Mouse (Mus musculus) C2C12 (cell line): Measurements from ENCODE around the gene Kifap3. TPM values are rescaled to one million over a fixed set of nuclear protein-coding genes. Genes with fewer than 3 reads are reported as not detected.
A peak's percentile ranks its signal among the peaks of the same experiment; 100 is the strongest.
"Not testable (repeated sequence)": the region's sequence is repeated elsewhere in the genome, so short reads cannot be mapped to it uniquely, and the experiment has no call there.

Source experiments
- H3K27me3 ChIP-seq: one replicate; pipeline ENCODE4 v1.6.1; 2011; ENCODE audit not compliant: control insufficient read depth, insufficient read depth, insufficient read length
- H3K36me3 ChIP-seq: one replicate; pipeline ENCODE4 v1.6.1; 2011; ENCODE audit not compliant: control insufficient read depth, insufficient read depth
- H3K4me3 ChIP-seq: one replicate; pipeline ENCODE4 v1.5.1; 2011; ENCODE audit warnings: mild to moderate bottlenecking, control low read depth; ENCODE audit not compliant: poor library complexity, insufficient read depth, severe bottlenecking
- H3K79me2 ChIP-seq: one replicate; pipeline ENCODE4 v1.6.1; 2011; ENCODE audit not compliant: control insufficient read depth, insufficient read depth
- H3K79me3 ChIP-seq: one replicate; pipeline ENCODE4 v1.6.1; 2011; ENCODE audit warnings: low read depth, control low read depth
- H3ac ChIP-seq: one replicate; pipeline ENCODE3; 2011; ENCODE audit warnings: low read depth; ENCODE audit not compliant: control insufficient read depth, insufficient read length
- CEBPB ChIP-seq: IDR thresholded peaks from one replicate; pipeline ENCODE4 v1.6.1; 2011; ENCODE audit warnings: low read depth, mild to moderate bottlenecking, control low read depth, moderate library complexity
- CTCF ChIP-seq: IDR thresholded peaks from one replicate; pipeline ENCODE4 v1.5.1; 2011; ENCODE audit not compliant: control insufficient read depth, insufficient read depth, insufficient read length
- FOSL1 ChIP-seq: IDR thresholded peaks from one replicate; pipeline ENCODE4 v1.8.0; 2011; ENCODE audit warnings: mild to moderate bottlenecking, low read length; ENCODE audit not compliant: poor library complexity, insufficient read depth, severe bottlenecking
- MAX ChIP-seq: IDR thresholded peaks from one replicate; pipeline ENCODE4 v1.6.1; 2011; ENCODE audit warnings: mild to moderate bottlenecking, control low read depth
- MYOD1 ChIP-seq: IDR thresholded peaks from one replicate; pipeline ENCODE4 v1.6.1; 2011; ENCODE audit warnings: low read depth; ENCODE audit not compliant: control insufficient read depth, insufficient read length
- MYOG ChIP-seq: IDR thresholded peaks from one replicate; pipeline ENCODE4 v1.6.1; 2011; ENCODE audit not compliant: control insufficient read depth, insufficient read length; ENCODE audit errors: extremely low read depth
- USF1 ChIP-seq: IDR thresholded peaks from one replicate; pipeline ENCODE4 v1.6.1; 2011; ENCODE audit warnings: low read depth, mild to moderate bottlenecking, control low read depth, moderate library complexity
- long read RNA-seq, 2 experiments: library from polyadenylated mRNA; unstranded; transcript quantifications; one replicate each; pipeline ENCODE4 v2.0.0; 2019 to 2020
- polyA plus RNA-seq: library from polyadenylated mRNA; unstranded; fragments of >200 nt; fragmentation: generic; extraction: Trizol; gene quantifications from one replicate; pipeline ENCODE4 v1.2.1, GENCODE M21; 2012; ENCODE audit warnings: missing spikeins

The Kifap3 gene
- 9.5 TPM for polyA plus RNA-seq
- long read RNA-seq, experiment 1, full-length matches to known transcripts, result 15 of 27 reads
- long read RNA-seq, experiment 1, partial matches to known transcripts, result 10 of 27 reads
- long read RNA-seq, experiment 1, other reads (novel, unspliced or antisense), result 2 of 27 reads
- long read RNA-seq, experiment 2, full-length matches to known transcripts, result 57 of 69 reads
- long read RNA-seq, experiment 2, partial matches to known transcripts, result 7 of 69 reads
- long read RNA-seq, experiment 2, other reads (novel, unspliced or antisense), result 5 of 69 reads

GRCm38 (mm10) chr1:163779336-163780115, at the start of gene Kifap3:
Gene Kifap3, plus strand, starts transcription at chr1:163779583.
- Histone ChIP-seq H3K36me3 (no peaks in the 10 kb centered on the region), H3K79me2 (peaks cover 8% of the 10 kb centered on the region), H3ac (peak within 1 kb of the TSS; percentile 9), H3K79me3 (peaks cover 3% of the 10 kb centered on the region), H3K4me3 (peak within 1 kb of the TSS; percentile 66), H3K27me3 (no peaks in the 10 kb centered on the region)
- TF ChIP-seq MYOG, result no peak
- peak; percentile 24 for TF ChIP-seq CTCF
- TF ChIP-seq MYOD1, result no peak
- no peak for TF ChIP-seq CEBPB
- no peak for TF ChIP-seq USF1
- peak; percentile 41 for TF ChIP-seq MAX
- no peak for TF ChIP-seq FOSL1

GRCm38 (mm10) chr1:163731166-163731565, 48.2 kb upstream of the Kifap3 start:
- not testable (repeated sequence) for H3K36me3 ChIP-seq, H3K27me3 ChIP-seq, H3K79me2 ChIP-seq, H3ac ChIP-seq, H3K79me3 ChIP-seq, H3K4me3 ChIP-seq

GRCm38 (mm10) chr1:163736441-163737238, 42.7 kb upstream of the Kifap3 start:
- H3K4me3 ChIP-seq, result no peak overlapping the region
- H3ac ChIP-seq, result no peak overlapping the region
- H3K27me3 ChIP-seq, result no peaks in the 10 kb centered on the region
- H3K36me3 ChIP-seq, result no peaks in the 10 kb centered on the region
- no peaks in the 10 kb centered on the region for H3K79me3 ChIP-seq
- TF ChIP-seq MYOD1 (no peak), CTCF (no peak), MAX (no peak), USF1 (no peak), FOSL1 (no peak), MYOG (no peak), CEBPB (no peak)
- no peaks in the 10 kb centered on the region for H3K79me2 ChIP-seq

GRCm38 (mm10) chr1:163737239-163737533, 42.2 kb upstream of the Kifap3 start:
- Histone ChIP-seq H3K79me3 (no peaks in the 10 kb centered on the region), H3ac (no peak overlapping the region), H3K4me3 (no peak overlapping the region), H3K79me2 (no peaks in the 10 kb centered on the region), H3K27me3 (no peaks in the 10 kb centered on the region), H3K36me3 (no peaks in the 10 kb centered on the region)
- TF ChIP-seq MAX (no peak), FOSL1 (no peak), USF1 (no peak), CTCF (no peak), MYOD1 (no peak), CEBPB (no peak)

- Histone ChIP-seq H3K36me3 (no peaks in the 10 kb centered on the region), H3ac (no peak overlapping the region), H3K27me3 (no peaks in the 10 kb centered on the region), H3K79me3 (no peaks in the 10 kb centered on the region), H3K79me2 (no peaks in the 10 kb centered on the region), H3K4me3 (no peak overlapping the region)
- no peak for TF ChIP-seq USF1
- TF ChIP-seq CTCF, result no peak
- no peak for TF ChIP-seq MYOG
- no peak for TF ChIP-seq MYOD1
- TF ChIP-seq MAX, result no peak
- TF ChIP-seq CEBPB, result no peak
- no peak for TF ChIP-seq FOSL1
These were observed 27.9 kb upstream of the Kifap3 start for GRCm38 (mm10) chr1:163751360-163751992.
